Mouse (Mus musculus) lung, postnatal 10 days (tissue): ENCODE measurements around the gene Gm4724.
"Not testable (repeated sequence)": the region's sequence is repeated elsewhere in the genome, so short reads cannot be mapped to it uniquely, and the experiment has no call there.

ENCODE experiments used
- DNase-seq: peaks from one replicate; pipeline ENCODE4 v3.0.0; 2021

Gm4724 gene

GRCm38 (mm10) chr2:175435707-175436106, at the start of gene Gm4724:
Gene Gm4724, minus strand, starts transcription at chr2:175435807.
- not testable (repeated sequence) for DNase-seq

DNA sequence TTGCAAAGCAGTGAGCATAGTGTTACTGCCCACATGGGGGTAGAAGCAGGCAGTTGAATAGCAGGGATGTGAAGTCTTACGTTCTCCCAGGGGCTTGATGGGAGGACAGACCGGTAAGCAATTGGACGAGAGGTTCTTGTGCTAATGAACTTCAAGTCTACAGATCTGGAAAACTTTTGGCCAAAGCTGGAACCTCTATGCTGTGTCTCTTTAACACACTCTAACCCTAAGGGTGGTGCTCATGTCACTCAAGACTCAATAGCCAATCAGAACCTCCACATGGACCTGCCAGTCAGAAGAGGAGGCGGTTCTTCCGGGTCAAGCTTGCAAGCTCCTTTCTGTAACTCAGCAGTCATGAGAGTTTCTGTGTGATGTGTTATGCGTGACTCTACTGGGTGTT, 34.1 kb upstream of the Gm4724 start, which contains the start of gene Zfp965:
Zfp965 (plus strand) TSS at position 301 of the 400 bp plus-strand sequence.
- not testable (repeated sequence) for DNase-seq
